Mouse (Mus musculus) kidney, adult 2 months (tissue): ENCODE results near the gene Vsig10l. TPM values are rescaled to one million over a fixed set of nuclear protein-coding genes. Genes with fewer than 3 reads are reported as not detected.
A peak's percentile ranks its signal among the peaks of the same experiment; 100 is the strongest.

Source experiments
- DNase-seq: peaks from one replicate; pipeline ENCODE4 v3.0.0; 2021
- H3K27ac ChIP-seq: fragments of 200-500 bp; 2 replicates; pipeline ENCODE4 v1.5.1; 2012; ENCODE audit warnings: low read depth, low read length, control low read depth, inconsistent platforms; ENCODE audit not compliant: insufficient read depth
- H3K27me3 ChIP-seq: fragments of 200-500 bp; replicated peaks from 2 replicates; pipeline ENCODE4 v1.6.1; 2012; ENCODE audit warnings: mild to moderate bottlenecking, moderate library complexity, low read length, inconsistent platforms; ENCODE audit not compliant: control insufficient read depth, insufficient read depth
- H3K36me3 ChIP-seq: fragments of 200-500 bp; 2 replicates; pipeline ENCODE4 v1.6.1; 2012; ENCODE audit warnings: mild to moderate bottlenecking, moderate library complexity, low read length, inconsistent platforms; ENCODE audit not compliant: control insufficient read depth, insufficient read depth
- H3K4me1 ChIP-seq: fragments of 200-500 bp; 2 replicates; pipeline ENCODE4 v1.6.1; 2011; ENCODE audit warnings: low read length; ENCODE audit not compliant: control insufficient read depth, insufficient read depth
- H3K4me3 ChIP-seq: fragments of 200-500 bp; 2 replicates; pipeline ENCODE4 v1.5.1; 2011; ENCODE audit warnings: mild to moderate bottlenecking, low read depth, low read length, control low read depth; ENCODE audit not compliant: insufficient read depth
- CTCF ChIP-seq: fragments of 200-500 bp; conservative IDR thresholded peaks from 2 replicates; pipeline ENCODE4 v1.5.1; 2011; ENCODE audit warnings: low read depth, mild to moderate bottlenecking, control low read depth, low read length, moderate library complexity, mixed read lengths; ENCODE audit not compliant: insufficient read depth, insufficient read length
- POLR2A ChIP-seq: fragments of 200-500 bp; IDR thresholded peaks from one replicate; pipeline ENCODE4 v1.6.1; 2011; ENCODE audit warnings: low read depth, low read length, control low read depth
- WGBS: fragments of 180-500 bp; shearing (Covaris S2); methylation state at CpG from one replicate; pipeline ENCODE4 v1.1.7; 2018; 5-methylcytosine and 5-hydroxymethylcytosine counted together
- polyA plus RNA-seq: library from polyadenylated mRNA; depleted of rRNA; stranded (reverse); fragments of >200 nt; gene quantifications from 2 replicates; pipeline ENCODE4 v1.2.3, GENCODE M21; 2012; rRNA removed

The Vsig10l gene
- polyA plus RNA-seq, 1 experiment, result 5.9 TPM

- Histone ChIP-seq H3K4me3 (no peak within 1 kb of the TSS), H3K27me3 (no peaks in the 10 kb centered on the region), H3K36me3 (no peaks in the 10 kb centered on the region), H3K4me1 (no peaks in the 10 kb centered on the region), H3K27ac (no peak within 1 kb of the TSS)
- DNase-seq, result no peak
- TF ChIP-seq POLR2A, result no peak
- 5% methylated on average over 20 of the region's 41 CpGs for WGBS
Observed at GRCm38 (mm10) chr7:43489631-43490125, 26.7 kb downstream of the Vsig10l start, which contains the start of gene Iglon5. TSS of gene Iglon5 (minus strand) at chr7:43490075.

GRCm38 (mm10) chr7:43490182-43490584 is 27.2 kb downstream of the Vsig10l start:
- Histone ChIP-seq H3K27me3 (no peaks in the 10 kb centered on the region), H3K4me1 (no peaks in the 10 kb centered on the region), H3K27ac (no peak overlapping the region), H3K4me3 (no peak overlapping the region), H3K36me3 (no peaks in the 10 kb centered on the region)
- WGBS, result under 1% methylated on average over 13 of the region's 13 CpGs
- DNase-seq, result no peak
- TF ChIP-seq CTCF (no peak), POLR2A (no peak)

GRCm38 (mm10) chr7:43490861-43491260 is 27.9 kb downstream of the Vsig10l start:
- H3K36me3 ChIP-seq, result no peaks in the 10 kb centered on the region
- 50% methylated on average over 9 of the region's 9 CpGs for WGBS
- no peak overlapping the region for H3K27ac ChIP-seq
- H3K27me3 ChIP-seq, result no peaks in the 10 kb centered on the region
- no peak for TF ChIP-seq CTCF
- no peak for DNase-seq
- no peak overlapping the region for H3K4me3 ChIP-seq
- no peaks in the 10 kb centered on the region for H3K4me1 ChIP-seq

GRCm38 (mm10) chr7:43495343-43496021 is 32.5 kb downstream of the Vsig10l start:
- H3K36me3 ChIP-seq, result no peaks in the 10 kb centered on the region
- H3K27ac ChIP-seq, result no peak overlapping the region
- WGBS, result 13% methylated on average over 21 of the region's 21 CpGs
- TF ChIP-seq CTCF (peak; percentile 67), POLR2A (no peak)
- no peaks in the 10 kb centered on the region for H3K27me3 ChIP-seq
- peak; percentile 52 for DNase-seq
- H3K4me1 ChIP-seq, result no peaks in the 10 kb centered on the region
- H3K4me3 ChIP-seq, result no peak overlapping the region

GRCm38 (mm10) chr7:43511707-43512478 is 48.9 kb downstream of the Vsig10l start:
- WGBS, result 46% methylated on average over 4 of the region's 4 CpGs
- Histone ChIP-seq H3K4me3 (no peak overlapping the region), H3K27me3 (no peaks in the 10 kb centered on the region; the same call in 1 of the 2 replicates), H3K27ac (no peak overlapping the region), H3K4me1 (no peaks in the 10 kb centered on the region), H3K36me3 (no peaks in the 10 kb centered on the region)
- TF ChIP-seq POLR2A, result no peak
- TF ChIP-seq CTCF, result no peak
- DNase-seq, result no peak

GRCm38 (mm10) chr7:43512519-43512918 is 49.6 kb downstream of the Vsig10l start:
- TF ChIP-seq CTCF (no peak), POLR2A (no peak)
- H3K4me1 ChIP-seq, result no peaks in the 10 kb centered on the region
- WGBS, result 75% methylated on average over 4 of the region's 4 CpGs
- H3K27me3 ChIP-seq, result no peaks in the 10 kb centered on the region; the same call in 1 of the 2 replicates
- DNase-seq, result no peak
- H3K4me3 ChIP-seq, result no peak overlapping the region
- H3K36me3 ChIP-seq, result no peaks in the 10 kb centered on the region
- H3K27ac ChIP-seq, result no peak overlapping the region

- H3K27me3 ChIP-seq, result no peaks in the 10 kb centered on the region; the same call in 1 of the 2 replicates
- H3K36me3 ChIP-seq, result no peaks in the 10 kb centered on the region
- H3K27ac ChIP-seq, result no peak overlapping the region
- no peak for DNase-seq
- no peaks in the 10 kb centered on the region for H3K4me1 ChIP-seq
- no peak for TF ChIP-seq CTCF
- TF ChIP-seq POLR2A, result no peak
- no peak overlapping the region for H3K4me3 ChIP-seq
- 76% methylated on average over 5 of the region's 5 CpGs for WGBS
Observed at GRCm38 (mm10) chr7:43515076-43515475, 52.1 kb downstream of the Vsig10l start.

GRCm38 (mm10) chr7:43518341-43518740 is 55.4 kb downstream of the Vsig10l start:
- TF ChIP-seq POLR2A, result no peak
- TF ChIP-seq CTCF, result no peak
- H3K4me1 ChIP-seq, result no peaks in the 10 kb centered on the region
- no peaks in the 10 kb centered on the region for H3K36me3 ChIP-seq
- H3K4me3 ChIP-seq, result no peak overlapping the region
- 77% methylated on average over 15 of the region's 15 CpGs for WGBS
- DNase-seq, result no peak
- no peak overlapping the region for H3K27ac ChIP-seq
- no peaks in the 10 kb centered on the region; the same call in 1 of the 2 replicates for H3K27me3 ChIP-seq

Other genes starting within 250 kb of the Vsig10l start
- 3.7 and 4.6 TPM in 2 replicates for gene Zfp715, start 149.9 kb upstream of the Vsig10l start, polyA plus RNA-seq
- 0.04 and 0.13 TPM in 2 replicates for gene Siglecf, start 111.8 kb upstream of the Vsig10l start, polyA plus RNA-seq
- gene Siglecg, start 54.9 kb upstream of the Vsig10l start, polyA plus RNA-seq, result 1.4 and 7.7 TPM in 2 replicates
- gene Lim2, start 35.5 kb upstream of the Vsig10l start, polyA plus RNA-seq, result not detected in 2 replicates
- 2.0 and 8.4 TPM in 2 replicates for gene Nkg7, start 26.1 kb upstream of the Vsig10l start, polyA plus RNA-seq
- gene Cldnd2, start 22.4 kb upstream of the Vsig10l start, polyA plus RNA-seq, result 0.33 TPM in 1 of 2 replicates, not detected in the other
- 477 and 614 TPM in 2 replicates for gene Etfb, start 19.1 kb upstream of the Vsig10l start, polyA plus RNA-seq
- 1.8 and 3.6 TPM in 2 replicates for gene Gm45233, start 19.0 kb upstream of the Vsig10l start, polyA plus RNA-seq
- 1.0 and 1.1 TPM in 2 replicates for gene Iglon5, start 26.9 kb downstream of the Vsig10l start, polyA plus RNA-seq
- not detected in 2 replicates for gene 4931406B18Rik, start 42.8 kb downstream of the Vsig10l start, polyA plus RNA-seq
- 2.4 and 3.9 TPM in 2 replicates for gene Cd33, start 81.3 kb downstream of the Vsig10l start, polyA plus RNA-seq
- gene Zfp658, start 99.1 kb downstream of the Vsig10l start, polyA plus RNA-seq, result 0.91 and 1.1 TPM in 2 replicates
- 2.1 and 2.6 TPM in 2 replicates for gene Zfp719, start 116.5 kb downstream of the Vsig10l start, polyA plus RNA-seq
- not detected in 2 replicates for gene Zfp819, start 144.0 kb downstream of the Vsig10l start, polyA plus RNA-seq
- gene Ceacam18, start 171.6 kb downstream of the Vsig10l start, polyA plus RNA-seq, result not detected in 2 replicates
- 2.8 and 3.8 TPM in 2 replicates for gene Siglece, start 197.0 kb downstream of the Vsig10l start, polyA plus RNA-seq
- gene Ctu1, start 208.9 kb downstream of the Vsig10l start, polyA plus RNA-seq, result 6.1 and 7.0 TPM in 2 replicates
- 0.11 TPM in 1 of 2 replicates, not detected in the other for gene Klk14, start 227.3 kb downstream of the Vsig10l start, polyA plus RNA-seq
- 0.04 TPM in 1 of 2 replicates, not detected in the other for gene Klk13, start 249.4 kb downstream of the Vsig10l start, polyA plus RNA-seq